Mouse (Mus musculus) cerebellum, adult 2 months (tissue): ENCODE data around the gene Tecpr1. TPM values are rescaled to one million over a fixed set of nuclear protein-coding genes. Genes with fewer than 3 reads are reported as not detected.

Source experiments
- DNase-seq, 2 experiments: peaks; one replicate each; pipeline ENCODE4 v3.0.0; 2021
- H3K27ac ChIP-seq: fragments of 200-500 bp; 2 replicates; pipeline ENCODE4 v1.5.1; 2012; ENCODE audit warnings: low read length, control low read depth, inconsistent platforms; ENCODE audit not compliant: insufficient read depth
- H3K27me3 ChIP-seq: fragments of 200-500 bp; 2 replicates; pipeline ENCODE4 v1.6.1; 2012; ENCODE audit warnings: inconsistent platforms, mild to moderate bottlenecking, low read length, moderate library complexity; ENCODE audit not compliant: control insufficient read depth, insufficient read depth
- H3K4me1 ChIP-seq: fragments of 200-500 bp; 2 replicates; pipeline ENCODE4 v1.6.1; 2011; ENCODE audit warnings: low read length; ENCODE audit not compliant: control insufficient read depth, insufficient read depth
- H3K4me3 ChIP-seq: fragments of 200-500 bp; replicated peaks from 2 replicates; pipeline ENCODE3; 2011; ENCODE audit warnings: mild to moderate bottlenecking, low read depth, low read length, control low read depth; ENCODE audit not compliant: insufficient read depth
- CTCF ChIP-seq: fragments of 200-500 bp; IDR thresholded peaks from 2 replicates; pipeline ENCODE4 v1.5.1; 2011; ENCODE audit warnings: low read depth, mild to moderate bottlenecking, control low read depth, low read length, moderate library complexity, borderline replicate concordance; ENCODE audit not compliant: insufficient read depth
- POLR2A ChIP-seq: fragments of 200-500 bp; IDR thresholded peaks from 2 replicates; pipeline ENCODE4 v1.6.1; 2011; ENCODE audit warnings: low read length, control low read depth, borderline replicate concordance; ENCODE audit not compliant: insufficient read depth
- WGBS: fragments of 180-500 bp; shearing (Covaris S2); methylation state at CpG from one replicate; pipeline ENCODE4 v1.1.7; 2018; 5-methylcytosine and 5-hydroxymethylcytosine counted together
- polyA plus RNA-seq: library from polyadenylated mRNA; depleted of rRNA; stranded (reverse); fragments of >200 nt; gene quantifications from 2 replicates; pipeline ENCODE4 v1.2.3, GENCODE M21; 2012

Gene Tecpr1
- polyA plus RNA-seq, 1 experiment = 164 TPM

GRCm38 (mm10) chr5:144184350-144185045 lies 38.9 kb downstream of the Tecpr1 start:
- TF ChIP-seq CTCF (no peak), POLR2A (no peak)
- 22% methylated on average over 21 of the region's 21 CpGs for WGBS
- no peak overlapping the region for H3K27ac ChIP-seq
- DNase-seq = peak; percentile 51 to 57
- H3K27me3 ChIP-seq = no peaks in the 10 kb centered on the region
- peaks cover 16% of the 10 kb centered on the region for H3K4me1 ChIP-seq
- H3K4me3 ChIP-seq = no peak overlapping the region

GRCm38 (mm10) chr5:144183647-144184335 lies 39.6 kb downstream of the Tecpr1 start:
- TF ChIP-seq POLR2A (no peak), CTCF (no peak)
- no peak for DNase-seq
- H3K4me3 ChIP-seq = no peak overlapping the region
- WGBS = 55% methylated on average over 7 of the region's 7 CpGs
- peaks cover 16% of the 10 kb centered on the region for H3K4me1 ChIP-seq
- H3K27ac ChIP-seq = no peak overlapping the region
- H3K27me3 ChIP-seq = no peaks in the 10 kb centered on the region

GRCm38 (mm10) chr5:144183248-144183559 lies 40.2 kb downstream of the Tecpr1 start:
- Histone ChIP-seq H3K27ac (no peak overlapping the region), H3K4me3 (no peak overlapping the region), H3K4me1 (peaks cover 16% of the 10 kb centered on the region), H3K27me3 (no peaks in the 10 kb centered on the region)
- DNase-seq = no peak
- TF ChIP-seq POLR2A = no peak
- TF ChIP-seq CTCF = no peak
- WGBS = 50% methylated on average over 8 of the region's 8 CpGs

GRCm38 (mm10) chr5:144182542-144183247 lies 40.7 kb downstream of the Tecpr1 start:
- no peak overlapping the region for H3K4me3 ChIP-seq
- H3K4me1 ChIP-seq = peaks cover 16% of the 10 kb centered on the region
- H3K27ac ChIP-seq = no peak overlapping the region
- no peaks in the 10 kb centered on the region for H3K27me3 ChIP-seq
- 67% methylated on average over 20 of the region's 20 CpGs for WGBS
- DNase-seq = no peak
- TF ChIP-seq POLR2A (no peak), CTCF (no peak)

GRCm38 (mm10) chr5:144181249-144181648 lies 42.2 kb downstream of the Tecpr1 start:
- Histone ChIP-seq H3K27me3 (no peaks in the 10 kb centered on the region), H3K4me1 (peaks cover 16% of the 10 kb centered on the region), H3K27ac (no peak overlapping the region), H3K4me3 (no peak overlapping the region)
- no peak for DNase-seq
- TF ChIP-seq CTCF = no peak
- TF ChIP-seq POLR2A = no peak
- 95% methylated on average over 7 of the region's 7 CpGs for WGBS

GRCm38 (mm10) chr5:144178216-144178615 lies 45.2 kb downstream of the Tecpr1 start:
- no peaks in the 10 kb centered on the region for H3K27me3 ChIP-seq
- 75% methylated on average over 6 of the region's 6 CpGs for WGBS
- TF ChIP-seq POLR2A (no peak), CTCF (no peak)

GRCm38 (mm10) chr5:144173648-144174047 lies 49.8 kb downstream of the Tecpr1 start:
- H3K4me1 ChIP-seq = peaks cover 8% of the 10 kb centered on the region
- H3K4me3 ChIP-seq = no peak overlapping the region
- DNase-seq = no peak
- TF ChIP-seq CTCF (no peak), POLR2A (no peak)
- H3K27me3 ChIP-seq = no peaks in the 10 kb centered on the region
- 91% methylated on average over 18 of the region's 18 CpGs for WGBS
- H3K27ac ChIP-seq = no peak overlapping the region

More at GRCm38 (mm10) chr5:144178216-144178615, 45.2 kb downstream of the Tecpr1 start:
- no peak for DNase-seq
- H3K4me3 ChIP-seq = no peak overlapping the region
- H3K4me1 ChIP-seq = 0 out of 2 replicates have a peak, but pooled peaks cover 3% of the 10 kb centered on the region
- no peak overlapping the region for H3K27ac ChIP-seq
